Mouse (Mus musculus) limb, embryonic 11.5 days (tissue): Measurements from ENCODE around the gene Psmd14. TPM values are rescaled to one million over a fixed set of nuclear protein-coding genes. Genes with fewer than 3 reads are reported as not detected.

Experiments used
- ATAC-seq: fragments of 200-750 bp; cut with Nextera tagmentation; 2 replicates; pipeline ENCODE4 v1.8.0; 2017; ENCODE audit warnings: low read depth; ENCODE audit not compliant: insufficient number of reproducible peaks, low FRiP score, low TSS enrichment
- DNase-seq: peaks from one replicate; pipeline ENCODE4 v3.0.0-alpha.2; 2015; ENCODE audit warnings: low spot score
- H3K27ac ChIP-seq: fragments of 300-500 bp; sonication (generic); replicated peaks from 2 replicates; pipeline ENCODE4 v1.5.1; 2014; ENCODE audit warnings: low read depth, mild to moderate bottlenecking, low read length
- H3K27me3 ChIP-seq: fragments of 300-500 bp; sonication (generic); 2 replicates; pipeline ENCODE4 v1.6.1; 2014; ENCODE audit warnings: mild to moderate bottlenecking, low read length, mixed read lengths; ENCODE audit not compliant: control insufficient read depth, insufficient read depth
- H3K36me3 ChIP-seq: fragments of 300-500 bp; sonication (generic); 2 replicates; pipeline ENCODE4 v1.6.1; 2014; ENCODE audit warnings: mild to moderate bottlenecking, low read length, moderate library complexity, mixed read lengths; ENCODE audit not compliant: control insufficient read depth, insufficient read depth
- H3K4me1 ChIP-seq: fragments of 300-500 bp; sonication (generic); 2 replicates; pipeline ENCODE4 v1.6.1; 2014; ENCODE audit warnings: low read length, mixed read lengths; ENCODE audit not compliant: control insufficient read depth, insufficient read depth
- H3K4me2 ChIP-seq: fragments of 300-500 bp; sonication (generic); 2 replicates; pipeline ENCODE4 v1.6.1; 2014; ENCODE audit warnings: low read depth, mild to moderate bottlenecking, moderate library complexity; ENCODE audit not compliant: severe bottlenecking
- H3K4me3 ChIP-seq: fragments of 300-500 bp; sonication (generic); 2 replicates; pipeline ENCODE4 v1.5.1; 2014; ENCODE audit warnings: low read depth, low read length
- H3K9ac ChIP-seq: fragments of 300-500 bp; sonication (generic); 2 replicates; pipeline ENCODE4 v1.6.1; 2014; ENCODE audit warnings: mild to moderate bottlenecking, low read length
- H3K9me3 ChIP-seq: fragments of 300-500 bp; sonication (generic); 2 replicates; pipeline ENCODE4 v1.6.1; 2016; ENCODE audit warnings: low read length; ENCODE audit not compliant: control insufficient read depth
- WGBS: fragments of 180-500 bp; shearing (Covaris S2); extraction: QIAGEN DNeasy Blood & Tissue Kit; methylation state at CpG from one replicate; pipeline ENCODE4 v1.1.7; 2014; 5-methylcytosine and 5-hydroxymethylcytosine counted together
- microRNA-seq: library from miRNA; unstranded; fragments of <30 nt; microRNA quantifications from one replicate; pipeline ENCODE4, GENCODE M21; 2016
- polyA plus RNA-seq: library from polyadenylated mRNA; unstranded; fragments of >200 nt; fragmentation: Nextera tagmentation; extraction: Ambion mirVana; gene quantifications from 2 replicates; pipeline ENCODE4 v1.2.1, GENCODE M21; 2014

Gene Psmd14
- polyA plus RNA-seq, 1 experiment from 2014 or later, result 232 TPM

DNA sequence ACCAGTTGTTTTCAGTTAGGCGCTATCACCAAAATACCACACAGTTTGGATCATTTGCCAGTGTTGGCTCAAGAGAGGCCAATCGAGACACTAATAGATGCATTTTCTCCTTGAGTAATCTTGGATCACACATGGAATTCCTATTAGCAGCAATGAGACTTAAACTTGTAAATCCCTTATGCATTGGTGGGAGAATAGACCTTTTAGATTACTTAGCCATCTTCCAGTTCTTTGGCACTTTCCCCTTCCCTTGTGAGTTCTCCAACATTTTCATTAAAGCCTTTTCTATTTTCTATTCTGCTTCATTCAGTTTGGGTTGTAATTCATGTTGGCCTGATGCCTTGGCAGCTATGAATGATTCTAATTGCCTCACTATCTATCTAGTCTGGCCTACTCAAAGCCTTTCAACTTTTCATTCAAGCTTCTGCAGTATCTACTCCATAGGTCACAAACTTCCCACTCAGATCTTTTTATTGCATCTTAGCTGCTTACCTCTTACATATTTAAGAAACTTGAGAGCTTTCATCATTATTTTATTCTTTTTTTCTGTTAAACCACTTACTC, 125.8 kb downstream of the Psmd14 start:
- Histone ChIP-seq H3K27me3 (no peaks in the 10 kb centered on the region), H3K4me2 (no peak overlapping the region), H3K4me3 (no peak overlapping the region), H3K9me3 (no peaks in the 10 kb centered on the region), H3K4me1 (no peaks in the 10 kb centered on the region), H3K27ac (no peak overlapping the region), H3K36me3 (no peaks in the 10 kb centered on the region), H3K9ac (no peak overlapping the region)
- 86% methylated on average over 2 of the region's 2 CpGs for WGBS
- ATAC-seq, result no peak
- DNase-seq, result no peak

Small RNA genes within 50 kb of the gene (microRNA-seq; reads per million reads assigned to microRNA genes)
- gene Gm22403, result not detected

Other genes with a start within 250 kb of the Psmd14 start
- gene Tank, start 133.1 kb upstream of the Psmd14 start, polyA plus RNA-seq, result 29.7 and 30.9 TPM in 2 replicates
- 0.08 and 0.17 TPM in 2 replicates for gene Tbr1, start 91.2 kb downstream of the Psmd14 start, polyA plus RNA-seq